Mouse (Mus musculus) CD4-positive, CD25-positive, alpha-beta regulatory T cell, adult 2 months (primary cell): ENCODE data around the gene Vps37b.

Experiments used
- DNase-seq: peaks from one replicate; pipeline ENCODE4 v3.0.0-alpha.2; 2012; ENCODE audit warnings: low read depth, low spot score

Gene Vps37b

GRCm38 (mm10) chr5:124024677-124025076 lies 7.4 kb downstream of the Vps37b start:
- DNase-seq: no peak

GRCm38 (mm10) chr5:124022365-124022764 lies 9.7 kb downstream of the Vps37b start:
- DNase-seq: peak; percentile 70

GRCm38 (mm10) chr5:124021701-124022100 lies 10.4 kb downstream of the Vps37b start:
- peak; percentile 35 for DNase-seq

GRCm38 (mm10) chr5:124021148-124021547 lies 10.9 kb downstream of the Vps37b start:
- no peak for DNase-seq

GRCm38 (mm10) chr5:124019348-124020216 lies 12.5 kb downstream of the Vps37b start:
- peak; percentile 70 for DNase-seq

GRCm38 (mm10) chr5:124018651-124019050 lies 13.4 kb downstream of the Vps37b start:
- DNase-seq: no peak

GRCm38 (mm10) chr5:124017941-124018340 lies 14.1 kb downstream of the Vps37b start:
- DNase-seq: no peak

- DNase-seq: no peak
These were observed 15.7 kb downstream of the Vps37b start for GRCm38 (mm10) chr5:124016291-124016821.

- no peak for DNase-seq
These were observed 16.3 kb downstream of the Vps37b start for GRCm38 (mm10) chr5:124015727-124016126.

- DNase-seq: no peak
These were observed 17.2 kb downstream of the Vps37b start for GRCm38 (mm10) chr5:124014791-124015251.

- no peak for DNase-seq
These were observed 17.9 kb downstream of the Vps37b start for GRCm38 (mm10) chr5:124014180-124014579.

GRCm38 (mm10) chr5:124013747-124014146 lies 18.3 kb downstream of the Vps37b start:
- no peak for DNase-seq

GRCm38 (mm10) chr5:124012885-124013284 lies 19.2 kb downstream of the Vps37b start:
- no peak for DNase-seq

GRCm38 (mm10) chr5:124011927-124012326 lies 20.1 kb downstream of the Vps37b start:
- no peak for DNase-seq

GRCm38 (mm10) chr5:124010910-124011655 lies 21.0 kb downstream of the Vps37b start:
- DNase-seq: peak; percentile 53

GRCm38 (mm10) chr5:124010077-124010476 lies 22.0 kb downstream of the Vps37b start:
- DNase-seq: no peak

- no peak for DNase-seq
These were observed 25.1 kb downstream of the Vps37b start for GRCm38 (mm10) chr5:124006891-124007491.

- no peak for DNase-seq
These were observed 25.8 kb downstream of the Vps37b start for GRCm38 (mm10) chr5:124006082-124006873.

GRCm38 (mm10) chr5:124005591-124005990 lies 26.5 kb downstream of the Vps37b start:
- DNase-seq: no peak

GRCm38 (mm10) chr5:124005151-124005500 lies 26.9 kb downstream of the Vps37b start:
- DNase-seq: no peak
